Mouse (Mus musculus): Measurements from ENCODE around the gene Axl.

Axl gene

GRCm38 (mm10) chr7:25710519-25711130 lies 77.9 kb downstream of the Axl start:
- DNase-seq (ENCODE audit: low spot score in 2 of 2): no peak

- DNase-seq (ENCODE audit: low spot score in 2 of 2): no peak
These were observed 78.5 kb downstream of the Axl start for GRCm38 (mm10) chr7:25709961-25710360.

- DNase-seq (ENCODE audit: low spot score in 2 of 2): no peak
These were observed 80.8 kb downstream of the Axl start for GRCm38 (mm10) chr7:25707581-25708292.
